Mouse (Mus musculus) lung, postnatal 10 days (tissue): ENCODE measurements at regions not wholly inside any gene's neighbourhood (a gene's known extent, or its start where the extent isn't known, plus 50 kb on each side); places are given as distances from the start of the nearest gene placed in this dataset.

Experiments used
- DNase-seq: peaks from one replicate; pipeline ENCODE4 v3.0.0; 2021

DNA sequence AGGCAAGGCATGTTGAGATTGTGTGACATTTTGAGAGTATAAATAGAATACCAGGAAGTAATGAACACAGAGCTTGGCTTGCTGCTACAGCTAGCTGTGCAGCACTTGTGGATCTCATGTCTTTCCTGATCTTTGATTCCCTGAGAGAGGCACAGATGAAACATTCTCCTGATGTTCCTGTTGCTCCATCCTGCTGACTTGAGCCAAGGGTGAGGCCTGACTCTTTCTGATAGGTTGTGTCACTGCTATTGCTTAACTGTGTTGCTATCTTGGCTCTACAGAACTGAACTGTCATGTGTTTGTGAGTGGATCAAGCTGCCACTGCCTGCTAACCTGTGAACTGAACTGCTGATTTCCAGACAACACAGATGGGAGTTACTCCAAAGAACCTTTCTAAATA lies 344.5 kb upstream of the Robo1 start:
- peak; percentile 7 for DNase-seq

DNA sequence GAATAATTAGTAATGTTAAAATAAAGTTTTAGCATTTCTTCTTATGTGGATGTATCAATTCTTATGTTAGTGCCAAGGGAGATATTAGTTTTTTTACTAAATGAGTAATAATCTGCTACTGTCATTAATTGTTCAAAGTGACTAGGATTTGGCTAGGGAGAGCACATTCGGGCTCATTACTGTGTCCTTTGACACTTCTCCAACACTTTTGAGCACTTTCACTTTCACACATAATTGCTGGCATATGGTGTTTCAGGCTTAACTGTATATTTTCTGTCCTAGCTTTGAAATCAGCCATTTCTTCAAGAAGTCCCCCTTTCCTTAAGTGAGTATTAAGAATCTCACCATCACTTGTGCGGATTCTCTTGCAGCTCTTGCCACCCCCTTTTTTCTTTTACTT lies 334.3 kb upstream of the Robo1 start:
- DNase-seq = no peak

DNA sequence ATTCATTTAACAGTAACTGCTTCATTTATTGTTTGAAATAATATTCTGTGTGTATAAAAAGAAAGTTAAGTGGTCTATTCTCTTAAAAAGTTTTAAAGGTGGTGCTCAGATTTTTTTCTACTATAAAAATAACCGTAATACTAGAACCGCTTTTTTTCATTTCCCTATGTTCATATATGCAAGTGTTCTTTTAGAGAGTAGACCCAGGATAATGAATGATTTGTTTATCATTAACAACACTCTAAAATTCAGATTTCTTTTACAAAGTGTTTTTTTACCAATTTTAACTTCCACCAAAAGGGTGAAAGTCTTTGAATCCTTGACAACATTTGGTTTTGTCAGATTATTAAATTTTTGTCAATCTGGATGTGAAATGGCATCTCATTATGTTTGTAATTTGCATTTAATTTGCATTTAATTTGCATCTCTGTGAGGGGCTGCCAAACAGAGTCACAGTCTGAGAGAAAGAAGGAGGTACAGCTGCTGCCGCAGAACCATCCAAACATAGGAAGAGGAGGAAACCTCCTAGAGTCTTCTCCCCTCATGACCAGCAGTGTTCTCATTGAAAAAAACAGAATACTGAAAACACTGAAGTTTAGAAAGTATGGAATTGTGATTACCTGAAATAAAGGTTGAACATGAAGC lies 310.4 kb upstream of the Robo1 start:
- no peak for DNase-seq

DNA sequence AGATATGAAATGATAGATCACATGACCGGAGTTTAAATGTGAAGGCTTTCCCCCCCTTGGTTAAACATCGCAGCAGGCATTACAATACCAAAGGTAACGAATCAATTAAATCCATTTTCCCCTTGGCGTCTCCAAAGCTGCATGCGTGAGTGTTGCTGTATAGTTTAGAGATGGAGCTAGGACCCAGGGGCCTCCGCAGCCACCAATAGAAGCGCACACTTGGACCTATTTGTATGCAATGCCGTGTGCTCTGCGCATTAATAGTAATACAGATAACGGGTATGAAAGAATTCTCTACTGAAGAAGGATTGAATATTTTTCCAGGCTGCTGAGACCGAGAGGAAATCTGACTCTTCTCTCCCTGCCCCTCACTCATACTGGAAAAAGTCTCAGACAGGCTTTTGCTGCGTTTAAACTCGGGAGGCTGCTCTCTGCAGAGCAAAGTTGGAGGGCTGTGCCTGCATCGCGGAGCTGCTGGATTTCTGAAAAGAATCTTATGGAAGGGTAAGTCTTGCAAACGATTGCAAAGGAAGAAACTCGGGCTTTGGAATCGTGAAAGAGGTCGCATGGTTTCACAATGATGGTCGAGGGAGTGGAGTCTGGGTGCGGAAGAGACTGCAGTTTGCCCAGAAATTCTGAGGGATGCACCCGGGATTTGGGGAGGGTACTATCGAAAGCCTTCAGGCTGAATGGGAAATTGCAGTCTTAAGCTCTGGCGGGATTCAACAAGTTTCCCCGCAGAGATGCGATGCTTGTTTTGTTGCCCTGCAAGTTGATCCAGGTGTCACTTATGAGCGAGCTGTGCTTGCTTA lies 280.5 kb upstream of the Robo1 start:
- DNase-seq = no peak

DNA sequence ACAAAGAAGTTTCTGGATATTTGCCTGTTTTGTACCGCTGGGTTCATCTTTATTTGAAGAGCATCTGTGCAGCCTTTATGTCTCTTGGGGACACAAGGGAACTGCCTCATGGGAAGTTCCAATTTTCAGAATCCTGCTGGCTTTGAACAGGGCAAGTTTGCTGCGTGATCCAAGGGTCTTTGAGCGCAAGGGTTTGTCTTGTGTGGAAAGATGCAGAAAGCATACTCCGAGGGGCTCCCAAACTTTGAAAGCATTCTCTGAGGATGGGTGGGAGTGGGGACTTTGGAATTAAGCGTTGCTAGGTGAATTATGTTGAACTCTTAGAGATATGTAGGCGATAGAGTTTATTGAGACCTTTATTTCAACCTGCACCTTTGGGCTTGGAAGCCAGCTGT lies 279.9 kb upstream of the Robo1 start:
- no peak for DNase-seq

DNA sequence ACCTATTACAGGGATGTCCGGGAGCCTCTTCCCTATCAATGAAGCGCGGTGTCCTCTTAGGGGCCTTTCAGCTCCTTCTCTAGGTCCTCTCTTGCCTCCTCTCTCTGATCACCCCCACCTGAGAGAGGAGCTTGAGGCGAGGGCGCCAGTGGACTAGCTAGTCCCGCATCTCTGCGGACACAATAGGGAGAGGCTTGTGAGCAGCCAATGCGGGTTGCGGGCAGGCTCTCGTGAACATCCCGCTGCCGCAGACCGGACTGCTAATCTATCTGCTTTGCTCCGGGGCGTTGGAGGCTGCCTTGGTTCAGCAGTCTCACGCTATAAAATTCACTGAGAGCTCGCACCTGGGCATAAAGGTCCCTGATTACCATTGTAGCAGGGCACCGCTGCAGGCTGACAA lies 279.3 kb upstream of the Robo1 start:
- no peak for DNase-seq

DNA sequence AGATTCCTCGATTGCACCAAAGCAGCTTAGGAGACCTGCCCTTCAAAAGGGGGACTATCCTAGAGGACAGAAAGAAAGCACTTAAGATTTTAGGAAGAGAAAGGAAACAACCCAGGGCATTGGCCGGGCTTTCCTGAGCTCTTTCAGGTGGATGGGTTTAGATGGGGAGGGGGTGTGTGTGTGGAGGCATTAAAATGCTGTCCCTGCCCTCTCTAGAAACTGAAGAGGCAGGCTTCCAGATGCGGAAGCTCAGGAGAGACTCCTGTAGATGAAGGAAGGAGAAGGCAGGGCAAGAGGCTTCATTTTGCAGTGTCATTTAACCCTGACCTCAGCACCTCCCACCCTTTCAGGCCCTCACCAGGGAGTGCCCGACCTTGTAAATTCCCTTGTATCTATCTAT lies 278.8 kb upstream of the Robo1 start:
- no peak for DNase-seq

DNA sequence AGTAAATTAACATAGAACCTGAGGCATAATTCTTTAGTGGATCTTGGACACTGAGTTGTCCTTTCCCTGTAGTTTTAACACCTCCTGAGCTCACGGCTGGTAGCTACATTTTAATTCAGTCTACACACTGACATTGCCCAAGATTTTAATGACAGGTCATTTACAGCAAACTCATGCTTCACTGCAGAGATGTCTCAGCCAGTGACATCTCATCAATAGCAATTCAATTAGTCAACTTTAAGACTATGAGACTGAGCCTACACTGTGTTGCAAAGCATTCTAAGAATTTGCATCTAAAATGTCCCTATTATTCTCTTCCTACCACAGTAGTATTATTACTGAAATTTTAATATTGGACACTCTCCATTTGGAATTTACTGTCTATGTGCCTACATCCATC lies 239.9 kb upstream of the Robo1 start:
- no peak for DNase-seq

DNA sequence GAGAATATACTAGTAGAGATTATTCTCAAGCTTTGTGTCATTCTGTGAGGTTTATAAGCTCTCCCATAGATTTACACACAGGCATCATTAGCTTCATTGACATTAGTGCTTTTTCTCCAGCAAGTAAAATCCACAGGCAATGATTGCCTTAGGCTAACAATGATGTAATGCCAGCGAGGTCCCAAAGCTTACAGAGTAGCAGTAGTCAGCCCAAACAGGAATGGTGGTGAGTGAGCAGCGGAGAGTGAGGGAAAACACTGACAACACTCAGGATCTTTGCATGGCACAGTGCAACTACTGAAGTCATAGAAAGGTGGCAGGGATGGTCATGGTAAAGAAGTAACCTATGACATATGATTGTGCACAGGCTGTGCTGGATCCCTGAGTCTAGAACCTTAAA lies 238.5 kb upstream of the Robo1 start:
- DNase-seq = no peak

DNA sequence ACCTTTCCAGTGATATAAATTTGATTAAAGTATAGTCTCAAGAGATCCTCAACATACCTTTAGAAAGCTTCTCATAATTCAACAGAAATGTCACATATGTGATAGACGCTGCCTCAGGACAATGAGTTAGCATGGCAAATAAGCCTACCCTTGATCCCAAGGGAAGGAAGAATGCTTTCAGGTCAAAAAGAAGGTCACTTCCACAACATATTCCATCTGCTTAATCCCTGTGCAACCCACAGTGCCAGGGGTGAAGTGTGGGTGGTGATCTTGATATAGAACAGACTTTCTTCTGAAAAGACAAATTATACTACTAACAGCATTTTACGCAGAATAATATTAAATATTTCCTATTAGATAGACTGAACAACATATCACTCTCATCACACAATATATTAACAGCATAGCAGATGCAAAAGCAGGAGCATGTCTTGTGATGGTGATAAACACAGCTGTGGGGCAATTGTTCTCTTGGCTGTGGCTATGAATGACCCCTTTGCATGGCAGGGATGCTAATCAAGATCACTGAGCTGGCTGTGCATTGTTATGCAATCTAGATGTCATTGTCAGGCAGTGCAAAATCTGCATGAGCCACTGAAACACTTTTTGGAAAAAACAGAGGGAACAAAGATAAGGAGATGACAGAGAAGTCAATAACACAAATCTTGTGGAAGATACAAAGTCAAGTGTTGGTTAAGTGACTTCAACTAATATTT lies 236.2 kb upstream of the Robo1 start:
- DNase-seq = no peak

DNA sequence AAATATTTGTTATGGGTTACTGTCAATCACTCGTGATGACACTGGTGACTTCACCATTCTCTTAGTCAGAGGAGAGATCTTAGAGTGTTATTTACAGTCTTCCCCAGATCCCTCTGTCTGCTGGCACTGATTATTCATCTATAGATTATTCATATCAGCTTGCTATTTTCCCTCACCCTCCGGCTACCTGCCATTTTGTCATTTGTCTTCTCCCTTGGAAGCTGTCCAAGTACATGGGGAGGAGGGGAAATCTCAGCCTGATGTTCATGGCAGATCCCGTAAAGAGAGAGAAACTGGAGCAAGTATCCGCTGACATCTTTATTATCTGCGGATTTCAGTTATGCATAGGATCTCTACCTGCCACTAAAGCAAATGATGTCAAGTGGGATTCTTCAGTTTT lies 222.9 kb upstream of the Robo1 start:
- no peak for DNase-seq

DNA sequence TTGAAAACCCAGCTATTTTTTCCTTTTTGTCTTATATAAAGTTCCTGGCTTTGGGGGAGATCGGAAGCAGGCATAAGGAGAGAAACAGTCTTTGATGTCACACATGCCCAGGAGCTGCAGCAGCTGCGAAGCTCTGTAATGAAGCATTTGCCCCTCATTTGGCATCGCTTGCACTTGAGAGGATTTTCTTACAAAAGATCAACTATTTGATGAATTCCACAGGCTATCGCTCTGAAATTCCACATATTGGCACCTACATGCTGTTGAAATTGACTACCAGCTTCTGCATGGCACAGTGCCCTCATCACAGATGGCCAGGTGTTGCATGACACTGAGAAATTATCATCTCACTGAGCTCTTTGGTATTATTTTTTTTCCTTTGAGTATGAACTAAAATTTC lies 220.1 kb upstream of the Robo1 start:
- DNase-seq = no peak

DNA sequence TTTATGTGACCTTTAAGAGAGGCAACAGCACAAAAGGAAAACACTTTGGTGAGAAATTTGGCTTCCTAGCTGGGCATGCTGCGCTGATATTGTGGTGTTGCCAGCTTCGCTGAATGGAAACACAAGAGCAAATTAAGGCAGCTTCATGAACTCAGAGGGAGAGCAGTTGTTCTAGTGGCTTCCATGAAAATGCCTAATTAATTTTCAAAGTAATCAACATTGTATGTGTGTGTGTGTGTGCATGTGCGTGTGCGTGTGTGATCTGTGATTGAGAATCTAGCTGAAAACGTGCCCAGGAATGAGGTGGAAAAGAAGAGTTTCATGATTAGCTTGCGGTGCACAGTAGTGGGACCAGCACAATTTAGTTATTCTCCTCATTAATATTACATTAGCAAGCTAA lies 219.2 kb upstream of the Robo1 start:
- DNase-seq = no peak
